Mouse (Mus musculus) gastrocnemius, postnatal 25 days (tissue): ENCODE data around the gene Syngr3. TPM values are rescaled to one million over a fixed set of nuclear protein-coding genes. Genes with fewer than 3 reads are reported as not detected.
"Not testable (repeated sequence)": the region's sequence is repeated elsewhere in the genome, so short reads cannot be mapped to it uniquely, and the experiment has no call there.

ENCODE experiments used
- DNase-seq: peaks from one replicate; pipeline ENCODE4 v3.0.0; 2022
- total RNA-seq, 2 experiments: library from RNA; stranded (reverse); gene quantifications; 1 replicate in 1 of 2; 2 replicates in 1 of 2; pipeline ENCODE4 v1.2.3; 2021

Gene Syngr3
- total RNA-seq, 2 experiments from 2014 or later = not detected

- DNase-seq = peak; percentile 98
Measured at GRCm38 (mm10) chr17:24719494-24720222, 29.9 kb upstream of the Syngr3 start.

GRCm38 (mm10) chr17:24718938-24719337 is 29.2 kb upstream of the Syngr3 start:
- not testable (repeated sequence) for DNase-seq

GRCm38 (mm10) chr17:24717943-24718342 is 28.2 kb upstream of the Syngr3 start, which contains the start of the genes Rnf151 and Rps2:
TSS of gene Rnf151 (minus strand) at chr17:24718063.
TSS of gene Rps2 (plus strand) at chr17:24718116.
- no peak for DNase-seq

- DNase-seq = no peak
Measured at GRCm38 (mm10) chr17:24716166-24716682, 26.5 kb upstream of the Syngr3 start.

GRCm38 (mm10) chr17:24715556-24715955 is 25.8 kb upstream of the Syngr3 start:
- DNase-seq = no peak

DNA sequence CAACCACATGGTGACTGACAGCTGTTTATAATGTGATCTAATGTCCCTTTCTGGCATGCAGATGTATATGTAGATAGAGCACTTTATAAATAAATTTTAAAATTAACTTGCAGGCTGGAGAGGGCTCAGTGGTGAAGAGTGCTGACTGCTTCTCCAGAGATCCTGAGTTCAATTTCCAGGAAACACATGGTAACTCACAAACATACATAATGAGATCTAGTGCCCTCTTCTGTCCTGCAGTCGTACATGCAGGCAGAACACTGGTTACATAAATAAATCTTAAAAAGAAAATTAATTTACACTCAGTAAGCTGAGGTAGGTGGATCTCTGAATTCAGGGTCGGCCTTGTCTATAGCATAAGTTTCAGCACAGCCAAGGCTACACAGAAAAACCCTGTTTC is 18.9 kb upstream of the Syngr3 start:
- DNase-seq = no peak

GRCm38 (mm10) chr17:24707801-24708425 is 18.2 kb upstream of the Syngr3 start:
- no peak for DNase-seq

DNA sequence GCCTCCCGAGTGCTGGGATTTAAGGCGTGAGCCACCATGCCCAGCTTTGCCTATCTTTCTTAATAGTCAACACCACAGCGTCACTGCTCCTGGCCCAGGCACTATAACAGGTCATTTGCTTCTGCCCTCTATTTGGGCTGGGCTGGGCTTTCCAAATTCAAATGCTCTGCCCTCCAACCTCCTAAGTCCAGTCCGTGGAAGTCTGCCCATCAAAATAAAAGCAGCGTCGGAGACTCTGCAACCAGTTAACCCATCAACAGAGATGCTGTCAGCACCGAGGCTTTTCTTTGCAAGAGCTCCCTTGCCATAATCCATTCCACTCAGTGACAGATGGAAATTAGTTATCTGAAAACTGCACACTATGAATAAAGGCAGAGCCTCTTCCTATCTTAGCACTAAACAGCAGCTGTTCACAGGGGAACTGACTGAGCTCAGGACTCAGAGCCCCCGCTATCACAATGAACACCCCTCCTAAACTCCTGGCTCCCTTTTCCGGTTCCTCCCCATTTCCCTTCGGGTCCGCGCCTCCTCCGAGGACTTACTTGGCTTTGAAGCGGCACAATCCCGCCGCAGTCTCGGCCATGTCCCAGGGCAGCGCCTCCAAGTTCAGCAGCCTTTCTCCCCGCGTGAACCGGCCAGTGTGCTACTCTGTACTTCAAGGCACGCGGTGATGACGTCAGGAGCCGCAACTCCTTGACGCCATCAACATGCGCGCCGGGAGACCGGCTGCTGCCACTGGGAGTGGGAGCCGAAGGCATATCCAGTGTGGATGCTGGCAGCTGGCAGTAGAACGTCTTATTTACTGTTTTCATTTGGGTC is 17.4 kb upstream of the Syngr3 start, which contains the start of gene Tbl3:
Tbl3 (minus strand) TSS at position 679 of the 819 bp plus-strand sequence.
- DNase-seq = peak; percentile 87

- DNase-seq = no peak
Measured at GRCm38 (mm10) chr17:24705821-24706220, 16.1 kb upstream of the Syngr3 start.

- DNase-seq = no peak
Measured at GRCm38 (mm10) chr17:24701251-24701650, 11.5 kb upstream of the Syngr3 start.

GRCm38 (mm10) chr17:24699473-24699872 is 9.7 kb upstream of the Syngr3 start:
- no peak for DNase-seq

GRCm38 (mm10) chr17:24698715-24699114 is 9.0 kb upstream of the Syngr3 start:
- no peak for DNase-seq

- DNase-seq = no peak
Measured at GRCm38 (mm10) chr17:24697985-24698384, 8.2 kb upstream of the Syngr3 start.

DNA sequence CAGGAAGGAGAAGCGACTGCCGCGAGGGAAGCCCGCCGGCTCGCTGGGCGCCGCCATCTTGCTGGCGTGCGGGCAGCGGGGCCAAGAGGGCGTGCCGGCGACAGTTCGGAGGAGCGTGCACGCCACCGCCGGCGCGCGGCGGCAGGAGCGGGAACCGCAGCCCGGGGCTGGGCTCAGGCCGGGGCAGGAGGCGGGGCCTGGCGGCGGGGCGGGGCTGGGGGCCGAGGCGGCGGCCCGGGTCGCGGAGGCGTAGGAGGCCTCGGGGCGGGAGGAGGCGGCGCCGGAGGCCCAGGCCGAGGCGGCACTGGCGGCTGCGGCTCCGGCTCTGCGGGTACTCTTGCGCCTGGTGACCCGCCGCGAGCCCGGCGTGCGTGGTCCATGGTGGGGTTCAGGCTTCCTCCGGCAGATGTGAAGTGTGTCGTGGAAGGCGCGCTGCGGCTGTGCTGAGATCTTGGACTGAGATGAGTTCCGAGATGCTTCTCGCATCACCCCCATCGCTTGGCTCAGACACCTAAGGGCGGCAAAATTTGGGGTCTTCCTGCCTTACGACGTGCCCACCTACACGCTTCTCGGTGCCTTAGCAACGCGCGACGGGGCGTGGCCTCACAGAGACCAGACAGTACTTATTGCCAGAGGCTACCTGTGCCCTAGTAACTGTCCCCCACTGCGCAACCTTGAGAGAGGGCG is 6.4 kb upstream of the Syngr3 start, which contains the start of the genes Gfer and Noxo1:
Gfer (minus strand) TSS at position 146 of the 687 bp plus-strand sequence.
Noxo1 (plus strand) TSS at position 224 of the 687 bp plus-strand sequence.
- DNase-seq = peak; percentile 92

- no peak for DNase-seq
Measured at GRCm38 (mm10) chr17:24695326-24696010, 5.7 kb upstream of the Syngr3 start.

GRCm38 (mm10) chr17:24692385-24692784 is 2.6 kb upstream of the Syngr3 start:
- no peak for DNase-seq

DNA sequence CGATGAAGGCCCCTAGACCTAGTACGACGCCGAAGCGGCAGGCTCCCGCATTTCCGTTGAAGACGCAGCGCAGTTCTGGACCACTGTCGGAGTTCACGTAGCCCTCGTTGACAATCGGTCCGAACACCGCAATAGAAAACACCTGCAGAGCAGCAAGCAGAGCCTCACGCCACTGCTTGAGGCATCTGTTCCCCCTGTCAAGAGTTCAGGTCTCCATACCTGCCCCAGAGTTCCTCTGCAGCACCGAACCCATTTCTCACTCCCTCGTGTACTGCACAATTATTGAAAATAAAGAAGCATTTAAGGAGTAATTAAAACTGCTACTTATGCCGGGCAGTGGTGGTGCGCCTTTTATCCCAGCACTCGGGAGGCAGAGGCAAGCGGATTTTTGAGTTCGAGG is 2.2 kb downstream of the Syngr3 start:
- DNase-seq = no peak

GRCm38 (mm10) chr17:24687146-24687595 is 2.6 kb downstream of the Syngr3 start:
- peak; percentile 35 for DNase-seq

GRCm38 (mm10) chr17:24686514-24686913 is 3.2 kb downstream of the Syngr3 start:
- DNase-seq = no peak

DNA sequence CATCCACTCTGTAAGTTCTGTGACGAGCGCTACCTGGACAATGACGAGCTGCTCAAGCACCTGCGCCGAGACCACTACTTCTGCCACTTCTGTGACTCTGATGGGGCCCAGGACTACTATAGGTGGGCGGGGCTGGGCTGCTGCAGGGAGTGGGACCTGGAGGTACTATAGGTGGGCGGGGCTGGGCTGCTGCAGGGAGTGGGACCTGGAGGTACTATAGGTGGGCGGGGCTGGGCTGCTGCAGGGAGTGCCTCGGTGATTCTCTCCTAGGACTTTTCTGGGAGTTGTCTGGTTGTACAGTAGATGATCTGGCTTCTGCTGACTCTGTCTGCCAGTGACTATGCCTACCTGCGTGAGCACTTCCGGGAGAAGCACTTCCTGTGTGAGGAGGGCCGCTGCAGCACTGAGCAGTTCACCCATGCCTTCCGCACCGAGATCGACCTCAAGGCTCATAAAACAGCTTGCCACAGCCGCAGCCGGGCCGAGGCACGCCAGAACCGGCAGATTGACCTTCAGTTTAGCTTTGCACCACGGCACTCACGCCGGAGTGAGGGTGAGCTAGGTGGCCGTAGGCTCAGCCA is 12.2 kb downstream of the Syngr3 start:
- no peak for DNase-seq

DNA sequence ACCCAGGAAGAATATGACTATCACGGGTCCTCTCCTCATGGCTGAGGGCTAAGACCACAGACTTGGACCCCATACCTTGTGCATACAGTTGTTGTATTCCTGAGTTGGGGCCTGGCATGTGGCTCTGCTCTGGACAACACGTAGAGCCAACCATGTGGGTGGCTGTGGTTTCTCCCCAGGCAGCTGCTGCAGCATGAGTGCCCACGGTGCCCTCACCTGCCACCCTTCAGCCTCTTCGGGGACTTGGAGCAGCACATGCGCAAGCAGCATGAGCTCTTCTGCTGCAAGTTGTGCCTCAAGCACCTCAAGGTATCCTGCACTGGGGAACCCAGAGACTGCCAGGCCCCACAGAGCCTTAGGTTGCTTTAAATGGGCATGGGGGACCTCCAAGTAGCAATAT is 12.9 kb downstream of the Syngr3 start:
- no peak for DNase-seq
